Mouse (Mus musculus) midbrain, embryonic 12.5 days (tissue): ENCODE measurements around the gene Ocln. TPM values are rescaled to one million over a fixed set of nuclear protein-coding genes. Genes with fewer than 3 reads are reported as not detected.
"Not testable (repeated sequence)": the region's sequence is repeated elsewhere in the genome, so short reads cannot be mapped to it uniquely, and the experiment has no call there.

Experiments
- ATAC-seq: fragments of 200-750 bp; cut with Nextera tagmentation; 2 replicates; pipeline ENCODE4 v1.8.0; 2017; ENCODE audit warnings: low read depth, moderate TSS enrichment, moderate library complexity; ENCODE audit not compliant: low FRiP score
- H3K27ac ChIP-seq: fragments of 300-500 bp; sonication (generic); replicated peaks from 2 replicates; pipeline ENCODE4 v1.5.1; 2016; ENCODE audit warnings: mild to moderate bottlenecking
- H3K27me3 ChIP-seq: fragments of 300-500 bp; sonication (generic); 2 replicates; pipeline ENCODE4 v1.6.1; 2016; ENCODE audit warnings: mild to moderate bottlenecking
- H3K36me3 ChIP-seq: fragments of 300-500 bp; sonication (generic); 2 replicates; pipeline ENCODE4 v1.6.1; 2016
- H3K4me1 ChIP-seq: fragments of 300-500 bp; sonication (generic); 2 replicates; pipeline ENCODE4 v1.6.1; 2016
- H3K4me2 ChIP-seq: fragments of 300-500 bp; sonication (generic); replicated peaks from 2 replicates; pipeline ENCODE4 v1.6.1; 2016; ENCODE audit warnings: mild to moderate bottlenecking, moderate library complexity
- H3K4me3 ChIP-seq: fragments of 300-500 bp; sonication (generic); 2 replicates; pipeline ENCODE4 v1.5.1; 2016; ENCODE audit warnings: mild to moderate bottlenecking
- H3K9ac ChIP-seq: fragments of 300-500 bp; sonication (generic); replicated peaks from 2 replicates; pipeline ENCODE4 v1.6.1; 2016; ENCODE audit warnings: mild to moderate bottlenecking, moderate library complexity
- H3K9me3 ChIP-seq: fragments of 300-500 bp; sonication (generic); 2 replicates; pipeline ENCODE4 v1.6.1; 2016; ENCODE audit warnings: mild to moderate bottlenecking
- WGBS: fragments of 180-500 bp; shearing (Covaris S2); methylation state at CpG from one replicate; pipeline ENCODE4 v1.1.7; 2016; 5-methylcytosine and 5-hydroxymethylcytosine counted together
- polyA plus RNA-seq: library from polyadenylated mRNA; unstranded; fragments of >200 nt; fragmentation: Nextera tagmentation; extraction: Ambion mirVana; gene quantifications from 2 replicates; pipeline ENCODE4 v1.2.1, GENCODE M21; 2016

Ocln gene
- polyA plus RNA-seq, 1 experiment from 2014 or later = 2.9 TPM

DNA sequence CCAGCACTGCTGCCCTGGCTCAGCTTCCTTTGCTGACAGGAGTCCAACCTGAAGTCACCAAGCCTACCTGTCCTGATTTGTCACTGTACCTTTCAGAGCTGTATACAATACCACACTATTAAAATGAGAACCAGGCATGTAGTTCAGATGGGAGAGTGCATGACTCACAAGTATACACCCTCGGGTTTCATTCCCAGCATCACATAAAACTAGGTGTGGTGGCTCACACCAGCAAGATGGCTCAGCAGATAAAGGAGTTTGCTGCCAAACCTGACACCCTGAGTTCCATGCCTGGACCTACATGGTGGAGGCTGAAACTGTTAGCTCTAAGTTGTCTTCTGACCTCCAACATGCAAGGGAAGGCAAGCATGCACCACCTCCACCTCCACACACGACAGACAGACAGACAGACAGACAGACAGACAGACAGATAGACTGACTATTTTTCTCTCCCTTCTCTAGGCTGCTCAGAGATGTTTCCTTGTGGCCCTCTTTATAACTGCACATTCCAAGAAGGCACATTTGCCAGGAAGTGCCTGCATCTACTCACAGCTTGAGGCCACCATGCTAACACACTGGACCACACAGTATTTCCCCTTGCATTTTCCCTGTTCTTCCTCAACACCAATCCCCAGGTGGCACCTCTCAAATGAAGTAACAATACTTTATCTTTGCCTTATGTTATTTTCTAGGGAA lies 88.8 kb downstream of the Ocln start:
- no peak overlapping the region for H3K4me2 ChIP-seq
- H3K4me3 ChIP-seq = no peak overlapping the region
- peaks cover 4% of the 10 kb centered on the region for H3K9me3 ChIP-seq
- H3K27ac ChIP-seq = no peak overlapping the region
- no peaks in the 10 kb centered on the region for H3K27me3 ChIP-seq
- peaks cover 55% of the 10 kb centered on the region for H3K36me3 ChIP-seq
- no peak overlapping the region for H3K9ac ChIP-seq
- ATAC-seq = no peak
- no peaks in the 10 kb centered on the region for H3K4me1 ChIP-seq
- 94% methylated on average over 2 of the region's 2 CpGs for whole genome bisulfite sequencing

GRCm38 (mm10) chr13:100461336-100461735 lies 91.2 kb downstream of the Ocln start:
- H3K4me2 ChIP-seq = no peak overlapping the region
- no peak overlapping the region for H3K9ac ChIP-seq
- no peak overlapping the region for H3K27ac ChIP-seq
- WGBS = 83% methylated on average over 3 of the region's 3 CpGs
- no peaks in the 10 kb centered on the region for H3K9me3 ChIP-seq
- no peaks in the 10 kb centered on the region for H3K27me3 ChIP-seq
- peaks cover 34% of the 10 kb centered on the region for H3K36me3 ChIP-seq
- no peak overlapping the region for H3K4me3 ChIP-seq
- no peaks in the 10 kb centered on the region for H3K4me1 ChIP-seq
- no peak for ATAC-seq

DNA sequence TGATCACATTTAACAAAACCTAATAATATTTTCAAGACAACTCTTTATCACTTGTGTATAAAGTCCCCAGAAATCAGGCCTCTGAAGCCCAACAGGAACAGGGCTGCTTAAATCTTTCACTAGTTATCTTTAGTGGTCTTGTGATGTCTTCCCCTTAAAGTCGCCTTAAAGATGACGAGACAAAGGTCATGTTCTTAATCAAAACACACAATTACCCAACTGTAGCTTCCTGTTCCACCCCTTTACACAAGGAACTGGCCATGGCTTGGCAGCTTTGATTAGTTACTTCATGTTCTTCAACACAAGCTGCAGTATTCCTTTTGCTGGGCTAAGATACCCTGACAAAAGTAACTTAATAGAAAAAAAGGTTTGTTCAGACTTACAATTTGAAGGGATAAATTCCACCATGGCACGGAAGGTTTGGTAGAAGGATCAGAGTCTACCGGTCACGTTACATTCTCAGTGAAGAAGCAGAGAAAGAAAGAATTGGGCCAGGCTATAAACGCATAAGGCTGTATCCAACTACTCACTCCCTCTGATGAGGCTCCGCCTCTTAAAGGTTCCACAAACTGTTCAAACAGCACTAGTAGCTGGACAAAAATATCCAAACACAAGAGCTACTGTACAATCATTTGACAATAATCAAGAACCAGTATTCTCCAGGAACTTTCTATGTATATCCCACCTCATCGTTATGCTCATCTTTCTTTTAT lies 99.9 kb downstream of the Ocln start, which contains the start of gene Naip1:
Gene Naip1, minus strand, starts transcription at position 455 of the 713 bp plus-strand sequence.
- H3K4me3 ChIP-seq, H3K27ac ChIP-seq, H3K4me2 ChIP-seq, H3K27me3 ChIP-seq, H3K9ac ChIP-seq, H3K9me3 ChIP-seq, H3K4me1 ChIP-seq, ATAC-seq, H3K36me3 ChIP-seq: not testable (repeated sequence)
- 84% methylated on average over 8 of the region's 8 CpGs for WGBS

DNA sequence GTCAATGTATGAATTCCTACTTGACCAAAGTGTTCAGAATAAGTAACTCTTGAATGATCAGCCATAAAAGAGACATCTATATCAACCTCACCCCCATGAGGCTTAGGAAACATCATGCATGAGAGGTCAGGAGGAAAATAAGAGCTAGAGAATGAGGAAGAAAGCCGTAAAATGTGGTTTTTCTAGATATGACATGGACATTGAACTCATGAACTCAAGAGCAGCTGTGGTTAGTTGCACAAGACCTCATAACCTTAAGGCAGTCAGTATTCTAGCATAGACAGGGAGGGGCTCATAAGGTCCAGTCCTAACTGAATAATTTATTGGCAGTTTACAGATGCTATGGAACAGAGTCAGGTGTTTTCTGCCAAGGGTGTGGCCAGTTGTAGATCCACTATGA lies 103.0 kb downstream of the Ocln start:
- Histone ChIP-seq H3K27ac (no peak overlapping the region), H3K4me3 (no peak overlapping the region), H3K27me3 (no peaks in the 10 kb centered on the region), H3K4me2 (no peak overlapping the region), H3K9me3 (no peaks in the 10 kb centered on the region), H3K4me1 (no peaks in the 10 kb centered on the region), H3K9ac (no peak overlapping the region), H3K36me3 (no peaks in the 10 kb centered on the region)
- 90% methylated on average over 1 of the region's 1 CpGs for WGBS
- no peak for ATAC-seq

Other genes starting within 250 kb of the Ocln start
- 0.07 and 0.10 TPM in 2 replicates for gene Naip6, start 235.0 kb downstream of the Ocln start, polyA plus RNA-seq
- not detected in 2 replicates for gene Naip1, start 99.8 kb downstream of the Ocln start, polyA plus RNA-seq
- 81.9 and 88.8 TPM in 2 replicates for gene Gtf2h2, start 60.1 kb downstream of the Ocln start, polyA plus RNA-seq
- gene Marveld2, start 64.3 kb upstream of the Ocln start, polyA plus RNA-seq = 1.9 and 2.0 TPM in 2 replicates
- 292 and 301 TPM in 2 replicates for gene Ak6, start 98.3 kb upstream of the Ocln start, polyA plus RNA-seq
- 22.5 and 23.7 TPM in 2 replicates for gene Rad17, start 98.3 kb upstream of the Ocln start, polyA plus RNA-seq
- 17.8 and 22.1 TPM in 2 replicates for gene Taf9, start 98.9 kb upstream of the Ocln start, polyA plus RNA-seq
- gene Ccdc125, start 117.0 kb upstream of the Ocln start, polyA plus RNA-seq = 2.5 and 3.1 TPM in 2 replicates
- gene Cdk7, start 178.2 kb upstream of the Ocln start, polyA plus RNA-seq = 63.2 and 67.5 TPM in 2 replicates
- 125 and 135 TPM in 2 replicates for gene Mrps36, start 191.9 kb upstream of the Ocln start, polyA plus RNA-seq
- 34.0 and 35.0 TPM in 2 replicates for gene Cenph, start 223.2 kb upstream of the Ocln start, polyA plus RNA-seq
- gene Ccnb1, start 233.9 kb upstream of the Ocln start, polyA plus RNA-seq = 278 and 279 TPM in 2 replicates